Mouse (Mus musculus): ENCODE measurements around the gene Ifi205. TPM values are rescaled to one million over a fixed set of nuclear protein-coding genes. Genes with fewer than 3 reads are reported as not detected.
"Not testable (repeated sequence)": the region's sequence is repeated elsewhere in the genome, so short reads cannot be mapped to it uniquely, and the experiment has no call there.

Gene Ifi205
- not detected in 2 replicates for polyA plus RNA-seq (2015; fragmentation: Nextera tagmentation; extraction: Ambion mirVana)

DNA sequence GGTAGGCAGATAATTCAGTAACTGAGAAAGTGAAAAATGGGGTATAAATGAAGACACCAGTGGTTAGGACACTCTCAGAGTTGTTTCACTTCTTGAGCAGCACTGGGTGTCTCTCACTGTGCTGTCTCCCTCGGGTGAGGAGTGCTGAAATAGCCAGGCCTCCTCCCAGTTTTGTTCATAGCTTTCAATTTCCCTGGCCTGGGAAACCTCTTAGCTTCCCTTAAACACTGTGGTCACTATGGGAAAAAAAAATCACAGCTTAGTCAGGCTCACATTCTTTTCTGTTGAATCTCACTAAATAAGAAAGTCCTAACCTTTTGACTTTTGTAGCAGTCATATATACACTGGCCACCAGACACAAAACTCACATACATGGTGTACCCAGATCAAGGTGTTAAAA, at the start of gene Ifi205:
Gene Ifi205 (minus strand): TSS at position 113 of the 400 bp plus-strand sequence.
- Histone ChIP-seq H3K27ac (ENCODE audit: low read length) (no peak within 1 kb of the TSS), H3K9me3 (replicated peaks; ENCODE audit: control insufficient read depth, low read length, poor library complexity, severe bottlenecking) (no peaks in the 10 kb centered on the region), H3K36me3 (ENCODE audit: control insufficient read depth, insufficient read depth, low read length) (no peaks in the 10 kb centered on the region), H3K9ac (ENCODE audit: low read depth, low read length) (no peak within 1 kb of the TSS), H3K4me2 (ENCODE audit: low read length) (no peak within 1 kb of the TSS), H3K27me3 (ENCODE audit: control insufficient read depth, insufficient read depth, low read depth, low read length) (no peaks in the 10 kb centered on the region), H3K4me1 (ENCODE audit: control insufficient read depth, insufficient read depth, low read length) (no peaks in the 10 kb centered on the region), H3K4me3 (ENCODE audit: low read depth, low read length) (no peak within 1 kb of the TSS)
- no peak for ATAC-seq
- WGBS, result 46% methylated on average over 1 of the region's 1 CpGs

DNA sequence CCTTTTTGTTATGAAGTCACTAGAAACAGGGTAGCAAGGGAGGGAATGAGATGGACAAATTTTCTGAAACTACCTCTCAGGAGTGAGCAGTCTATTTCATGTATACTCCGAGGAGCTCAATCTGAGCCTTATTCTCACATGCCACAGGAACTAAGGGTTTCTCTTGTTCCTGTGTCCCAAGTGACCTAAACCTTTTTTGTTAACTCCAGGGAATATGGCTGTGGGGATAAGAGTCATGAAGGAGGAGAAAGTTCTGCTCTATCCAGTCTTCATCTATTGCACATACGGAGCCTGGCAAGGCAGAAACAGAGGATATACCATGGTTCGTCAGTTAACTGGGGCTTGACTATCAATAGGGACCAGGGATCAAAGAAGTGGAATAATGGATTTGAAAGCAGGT, 34.7 kb upstream of the Ifi205 start, which contains the start of gene Olfr430:
Gene Olfr430 (plus strand): TSS at position 301 of the 400 bp plus-strand sequence.
- no peak for ATAC-seq
- Histone ChIP-seq H3K4me3 (ENCODE audit: low read depth, low read length) (no peak within 1 kb of the TSS), H3K9me3 (replicated peaks; ENCODE audit: control insufficient read depth, low read length, poor library complexity, severe bottlenecking) (no peaks in the 10 kb centered on the region), H3K9ac (ENCODE audit: low read depth, low read length) (no peak within 1 kb of the TSS), H3K36me3 (ENCODE audit: control insufficient read depth, insufficient read depth, low read length) (no peaks in the 10 kb centered on the region), H3K4me2 (ENCODE audit: low read length) (no peak within 1 kb of the TSS), H3K27ac (ENCODE audit: low read length) (no peak within 1 kb of the TSS), H3K27me3 (ENCODE audit: control insufficient read depth, insufficient read depth, low read depth, low read length) (no peaks in the 10 kb centered on the region), H3K4me1 (ENCODE audit: control insufficient read depth, insufficient read depth, low read length) (no peaks in the 10 kb centered on the region)
- 90% methylated on average over 3 of the region's 3 CpGs for WGBS

DNA sequence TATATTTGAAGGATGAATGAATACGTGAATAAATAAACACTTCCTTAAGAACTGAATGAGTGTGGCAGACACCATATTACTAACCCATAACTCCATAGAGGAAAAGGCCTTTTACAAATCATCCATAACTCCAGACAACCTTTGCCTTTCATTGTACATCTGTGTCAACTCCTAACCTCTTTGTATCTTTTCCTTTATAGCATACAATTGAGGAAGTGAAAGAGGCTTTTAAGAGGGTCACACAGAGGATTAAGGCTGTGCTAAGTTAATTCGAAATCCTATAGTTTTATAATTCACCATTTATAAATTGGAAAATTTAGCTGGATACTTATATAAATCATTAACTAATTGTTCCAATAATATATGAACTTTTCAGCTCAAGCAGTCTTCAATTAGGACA, 23.6 kb upstream of the Ifi205 start:
- Histone ChIP-seq H3K9me3 (replicated peaks; ENCODE audit: control insufficient read depth, low read length, poor library complexity, severe bottlenecking) (no peaks in the 10 kb centered on the region), H3K36me3 (ENCODE audit: control insufficient read depth, insufficient read depth, low read length) (no peaks in the 10 kb centered on the region), H3K9ac (ENCODE audit: low read depth, low read length) (no peak overlapping the region), H3K27me3 (ENCODE audit: control insufficient read depth, insufficient read depth, low read depth, low read length) (no peaks in the 10 kb centered on the region), H3K27ac (ENCODE audit: low read length) (no peak overlapping the region), H3K4me3 (ENCODE audit: low read depth, low read length) (no peak overlapping the region), H3K4me2 (ENCODE audit: low read length) (no peak overlapping the region), H3K4me1 (ENCODE audit: control insufficient read depth, insufficient read depth, low read length) (no peaks in the 10 kb centered on the region)
- WGBS, result 76% methylated on average over 2 of the region's 2 CpGs
- ATAC-seq, result no peak

DNA sequence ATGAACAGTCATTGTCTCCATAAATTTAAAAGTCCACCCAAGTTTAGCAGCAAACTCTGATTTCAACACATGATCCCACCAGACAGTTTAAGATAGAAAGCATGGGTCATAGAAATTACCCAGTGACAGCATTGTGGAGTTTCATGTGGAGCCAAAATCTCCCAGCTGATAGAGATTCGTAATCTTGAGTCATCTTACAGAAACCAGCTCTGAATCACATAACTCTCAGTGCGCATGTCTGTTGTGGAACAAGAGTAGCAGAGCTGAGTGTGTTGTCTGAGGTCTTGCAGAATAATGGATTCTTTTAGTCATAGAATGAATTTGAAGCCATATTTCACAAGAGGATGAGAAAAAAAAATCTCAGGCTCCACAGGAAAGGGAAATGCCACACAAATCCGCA, 21.4 kb upstream of the Ifi205 start:
- H3K4me3 ChIP-seq (ENCODE audit: low read depth, low read length), result no peak overlapping the region
- no peak overlapping the region for H3K27ac ChIP-seq (ENCODE audit: low read length)
- H3K9me3 ChIP-seq (replicated peaks; ENCODE audit: control insufficient read depth, low read length, poor library complexity, severe bottlenecking), result no peaks in the 10 kb centered on the region
- H3K4me1 ChIP-seq (ENCODE audit: control insufficient read depth, insufficient read depth, low read length), result no peaks in the 10 kb centered on the region
- H3K36me3 ChIP-seq (ENCODE audit: control insufficient read depth, insufficient read depth, low read length), result no peaks in the 10 kb centered on the region
- H3K27me3 ChIP-seq (ENCODE audit: control insufficient read depth, insufficient read depth, low read depth, low read length), result no peaks in the 10 kb centered on the region
- WGBS, result 85% methylated on average over 3 of the region's 3 CpGs
- no peak overlapping the region for H3K9ac ChIP-seq (ENCODE audit: low read depth, low read length)
- ATAC-seq, result no peak
- no peak overlapping the region for H3K4me2 ChIP-seq (ENCODE audit: low read length)

DNA sequence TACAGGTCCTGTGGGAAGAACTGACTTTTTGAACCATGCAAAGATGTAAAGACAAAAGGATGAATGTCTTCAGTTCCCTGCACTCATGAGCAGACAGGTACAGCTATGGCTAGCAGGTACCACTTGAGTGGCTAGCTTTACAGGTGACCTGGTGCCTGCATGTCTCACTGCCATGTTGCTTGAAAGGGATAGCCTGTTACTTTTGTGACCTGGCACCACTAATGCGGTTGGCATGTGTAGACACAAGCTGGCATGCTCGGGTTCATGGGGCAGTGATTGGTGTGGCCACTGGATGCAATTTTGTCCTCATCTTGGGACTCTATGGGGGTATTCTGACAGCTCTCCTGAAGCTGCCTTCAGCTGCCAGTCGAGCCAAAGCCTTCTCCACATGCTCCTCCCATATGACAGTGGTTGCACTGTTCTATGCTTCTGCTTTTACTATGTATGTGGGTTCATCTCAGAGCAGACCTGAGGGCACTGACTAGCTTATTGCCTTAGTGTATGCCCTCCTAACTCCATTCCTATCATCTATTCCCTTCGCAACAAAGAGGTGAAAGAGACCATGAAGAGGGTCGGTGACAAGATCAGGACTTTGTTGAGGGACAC, 20.4 kb upstream of the Ifi205 start:
- H3K27me3 ChIP-seq (ENCODE audit: control insufficient read depth, insufficient read depth, low read depth, low read length), result no peaks in the 10 kb centered on the region
- no peak overlapping the region for H3K4me2 ChIP-seq (ENCODE audit: low read length)
- H3K9me3 ChIP-seq (replicated peaks; ENCODE audit: control insufficient read depth, low read length, poor library complexity, severe bottlenecking), result no peaks in the 10 kb centered on the region
- no peak overlapping the region for H3K9ac ChIP-seq (ENCODE audit: low read depth, low read length)
- no peak overlapping the region for H3K27ac ChIP-seq (ENCODE audit: low read length)
- no peaks in the 10 kb centered on the region for H3K4me1 ChIP-seq (ENCODE audit: control insufficient read depth, insufficient read depth, low read length)
- no peak overlapping the region for H3K4me3 ChIP-seq (ENCODE audit: low read depth, low read length)
- whole genome bisulfite sequencing, result 89% methylated on average over 5 of the region's 5 CpGs
- ATAC-seq, result no peak
- H3K36me3 ChIP-seq (ENCODE audit: control insufficient read depth, insufficient read depth, low read length), result no peaks in the 10 kb centered on the region

DNA sequence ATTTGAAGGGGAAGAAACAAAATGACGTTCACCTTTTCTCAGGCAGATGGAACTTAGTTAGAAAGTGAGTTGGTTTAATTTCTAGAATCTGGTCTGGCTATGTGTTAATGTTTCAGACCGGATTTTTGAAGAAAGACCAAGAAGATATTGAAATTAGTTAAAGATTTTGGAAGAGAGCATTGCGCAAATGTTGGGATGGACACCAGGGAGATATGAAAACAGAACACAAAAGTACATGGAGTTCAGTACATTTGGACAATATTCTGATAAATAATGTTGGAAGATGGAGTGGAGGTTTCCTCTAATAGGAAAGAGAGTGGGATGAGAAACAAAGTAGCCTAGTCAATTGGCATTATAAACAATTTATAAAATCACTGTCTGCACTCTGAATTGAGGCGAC, 19.9 kb upstream of the Ifi205 start:
- no peaks in the 10 kb centered on the region for H3K36me3 ChIP-seq (ENCODE audit: control insufficient read depth, insufficient read depth, low read length)
- 90% methylated on average over 4 of the region's 4 CpGs for WGBS
- no peak for ATAC-seq

DNA sequence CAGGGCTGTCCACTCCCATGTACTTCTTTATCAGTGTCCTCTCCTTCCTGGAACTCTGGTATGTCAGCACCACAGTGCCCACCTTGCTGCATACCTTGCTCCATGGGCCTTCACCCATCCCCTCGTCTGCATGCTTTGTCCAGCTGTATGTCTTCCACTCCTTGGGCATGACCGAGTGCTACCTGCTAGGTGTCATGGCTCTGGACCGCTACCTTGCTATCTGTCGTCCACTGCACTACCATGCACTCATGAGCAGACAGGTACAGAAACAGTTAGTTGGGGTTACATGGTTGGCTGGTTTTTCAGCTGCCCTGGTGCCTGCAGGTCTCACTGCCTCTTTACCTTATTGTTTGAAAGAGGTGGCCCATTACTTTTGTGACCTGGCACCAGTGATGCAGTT, 18.9 kb upstream of the Ifi205 start:
- H3K9me3 ChIP-seq (replicated peaks; ENCODE audit: control insufficient read depth, low read length, poor library complexity, severe bottlenecking), result no peaks in the 10 kb centered on the region
- 90% methylated on average over 4 of the region's 4 CpGs for WGBS
- no peak for ATAC-seq

More for the DNA sequence above, 19.9 kb upstream of the Ifi205 start:
- no peak overlapping the region for H3K4me3 ChIP-seq (ENCODE audit: low read depth, low read length)
- no peak overlapping the region for H3K9ac ChIP-seq (ENCODE audit: low read depth, low read length)
- no peak overlapping the region for H3K4me2 ChIP-seq (ENCODE audit: low read length)
- no peaks in the 10 kb centered on the region for H3K4me1 ChIP-seq (ENCODE audit: control insufficient read depth, insufficient read depth, low read length)
- no peaks in the 10 kb centered on the region for H3K27me3 ChIP-seq (ENCODE audit: control insufficient read depth, insufficient read depth, low read depth, low read length)
- H3K27ac ChIP-seq (ENCODE audit: low read length), result no peak overlapping the region
- no peaks in the 10 kb centered on the region for H3K9me3 ChIP-seq (replicated peaks; ENCODE audit: control insufficient read depth, low read length, poor library complexity, severe bottlenecking)

DNA sequence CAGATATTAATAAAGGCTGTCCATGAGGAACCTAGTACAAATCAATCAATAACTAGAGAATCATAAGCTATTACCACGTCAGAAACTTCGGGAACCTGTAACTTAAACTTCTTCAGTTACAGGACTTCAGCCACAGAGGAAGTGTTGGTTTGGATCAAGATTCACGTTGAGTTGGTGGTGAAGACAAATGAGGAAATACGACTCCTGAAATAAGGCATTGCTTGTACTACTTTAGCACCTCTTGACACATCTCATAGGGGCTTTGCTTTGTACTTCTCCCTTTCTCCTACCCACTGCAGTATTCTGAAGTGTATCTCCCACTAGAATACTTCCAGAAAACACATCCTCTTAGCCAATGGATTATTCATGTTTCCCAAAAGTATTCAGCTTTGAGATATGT, 17.7 kb upstream of the Ifi205 start:
- not testable (repeated sequence) for ATAC-seq; H3K9me3 ChIP-seq (replicated peaks; ENCODE audit: control insufficient read depth, low read length, poor library complexity, severe bottlenecking); H3K27me3 ChIP-seq (ENCODE audit: control insufficient read depth, insufficient read depth, low read depth, low read length); H3K36me3 ChIP-seq (ENCODE audit: control insufficient read depth, insufficient read depth, low read length); H3K27ac ChIP-seq (ENCODE audit: low read length); H3K4me1 ChIP-seq (ENCODE audit: control insufficient read depth, insufficient read depth, low read length); H3K4me3 ChIP-seq (ENCODE audit: low read depth, low read length); H3K4me2 ChIP-seq (ENCODE audit: low read length); H3K9ac ChIP-seq (ENCODE audit: low read depth, low read length)
- WGBS, result 87% methylated on average over 4 of the region's 4 CpGs

More for the DNA sequence above, 18.9 kb upstream of the Ifi205 start:
- Histone ChIP-seq H3K27ac (ENCODE audit: low read length) (no peak overlapping the region), H3K4me2 (ENCODE audit: low read length) (no peak overlapping the region), H3K36me3 (ENCODE audit: control insufficient read depth, insufficient read depth, low read length) (no peaks in the 10 kb centered on the region), H3K9ac (ENCODE audit: low read depth, low read length) (no peak overlapping the region), H3K4me3 (ENCODE audit: low read depth, low read length) (no peak overlapping the region), H3K4me1 (ENCODE audit: control insufficient read depth, insufficient read depth, low read length) (no peaks in the 10 kb centered on the region), H3K27me3 (ENCODE audit: control insufficient read depth, insufficient read depth, low read depth, low read length) (no peaks in the 10 kb centered on the region)

DNA sequence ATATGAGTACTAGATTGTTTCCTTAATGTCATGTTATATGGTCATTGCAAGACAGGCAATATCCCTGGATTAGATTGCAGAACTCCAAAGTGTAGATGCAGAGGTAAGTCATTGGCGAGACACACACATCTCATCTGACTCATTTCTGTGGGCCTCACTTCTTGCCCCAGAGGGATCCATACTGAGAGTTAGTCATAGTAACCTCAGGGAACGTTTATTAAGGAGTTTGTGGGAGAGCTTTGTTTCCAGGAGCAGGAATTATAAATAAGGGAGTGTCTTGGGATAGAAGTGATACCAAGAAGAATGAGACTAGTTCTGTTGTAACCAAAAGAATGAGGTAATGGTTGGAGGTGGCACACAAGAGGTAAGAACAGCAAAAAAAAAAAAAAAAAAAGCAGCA, 17.3 kb upstream of the Ifi205 start, which contains the start of gene Olfr432:
Gene Olfr432 (plus strand): TSS at position 313 of the 400 bp plus-strand sequence.
- H3K27ac ChIP-seq (ENCODE audit: low read length), result no peak within 1 kb of the TSS
- no peak within 1 kb of the TSS for H3K4me2 ChIP-seq (ENCODE audit: low read length)
- H3K27me3 ChIP-seq (ENCODE audit: control insufficient read depth, insufficient read depth, low read depth, low read length), result no peaks in the 10 kb centered on the region
- ATAC-seq, result no peak
- no peak within 1 kb of the TSS for H3K4me3 ChIP-seq (ENCODE audit: low read depth, low read length)
- WGBS, result 65% methylated on average over 2 of the region's 2 CpGs
- no peaks in the 10 kb centered on the region for H3K4me1 ChIP-seq (ENCODE audit: control insufficient read depth, insufficient read depth, low read length)
- no peaks in the 10 kb centered on the region for H3K9me3 ChIP-seq (replicated peaks; ENCODE audit: control insufficient read depth, low read length, poor library complexity, severe bottlenecking)
- no peaks in the 10 kb centered on the region for H3K36me3 ChIP-seq (ENCODE audit: control insufficient read depth, insufficient read depth, low read length)
- no peak within 1 kb of the TSS for H3K9ac ChIP-seq (ENCODE audit: low read depth, low read length)
